Mouse (Mus musculus): Measurements from ENCODE around the gene Psmb8. TPM values are rescaled to one million over a fixed set of nuclear protein-coding genes. Genes with fewer than 3 reads are reported as not detected.

Gene Psmb8
- polyA plus RNA-seq, 1 experiment from 2014 or later = 1.6 TPM

DNA sequence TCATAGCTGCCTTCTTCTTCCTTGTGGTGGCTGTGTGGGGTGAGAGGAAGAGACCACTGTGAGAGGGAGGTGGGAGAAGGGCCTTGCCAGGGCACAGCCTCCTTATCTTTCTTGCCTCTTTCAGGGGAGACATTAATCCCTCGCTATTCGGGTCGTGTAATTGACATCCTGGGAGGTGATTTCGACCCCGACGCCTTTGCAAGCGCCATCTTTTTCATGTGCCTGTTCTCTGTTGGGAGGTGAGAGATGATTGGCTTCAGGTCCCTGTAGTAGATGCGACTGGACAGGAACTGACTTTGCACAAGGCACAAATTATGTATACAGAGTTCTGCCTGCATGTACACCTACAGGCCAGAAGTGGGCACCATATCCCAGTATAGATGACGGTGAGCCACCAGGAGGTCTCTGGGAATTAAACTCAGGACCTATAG is 8.2 kb downstream of the Psmb8 start:
- 14% methylated on average over 9 of the region's 9 CpGs for WGBS

GRCm38 (mm10) chr17:34206731-34207130 is 9.2 kb downstream of the Psmb8 start:
- Histone ChIP-seq H3K4me1 (peaks cover 11% of the 10 kb centered on the region; the same call in 1 of the 2 replicates), H3K4me2 (no peak overlapping the region), H3K27me3 (peaks cover 74% of the 10 kb centered on the region), H3K9me3 (replicated peaks) (no peaks in the 10 kb centered on the region; the same call in 1 of the 2 replicates), H3K36me3 (ENCODE audit: poor library complexity, severe bottlenecking) (no peaks in the 10 kb centered on the region), H3K27ac (no peak overlapping the region), H3K9ac (no peak overlapping the region), H3K4me3 (no peak overlapping the region)
- no peak for ATAC-seq
- WGBS = 86% methylated on average over 5 of the region's 5 CpGs

More for the DNA sequence above, 8.2 kb downstream of the Psmb8 start:
- no peak overlapping the region for H3K4me2 ChIP-seq
- no peaks in the 10 kb centered on the region; the same call in 1 of the 2 replicates for H3K9me3 ChIP-seq (replicated peaks)
- peaks cover 70% of the 10 kb centered on the region for H3K27me3 ChIP-seq
- H3K4me3 ChIP-seq = 0 out of 2 replicates have a peak overlapping the region, but pooled peaks have one; percentile 65
- H3K27ac ChIP-seq = no peak overlapping the region
- no peaks in the 10 kb centered on the region for H3K36me3 ChIP-seq (ENCODE audit: poor library complexity, severe bottlenecking)
- peaks cover 11% of the 10 kb centered on the region; the same call in 1 of the 2 replicates for H3K4me1 ChIP-seq
- no peak for ATAC-seq
- no peak overlapping the region for H3K9ac ChIP-seq

GRCm38 (mm10) chr17:34207456-34207855 is 9.9 kb downstream of the Psmb8 start:
- H3K9ac ChIP-seq = no peak overlapping the region
- H3K4me1 ChIP-seq = peaks cover 11% of the 10 kb centered on the region; the same call in 1 of the 2 replicates
- no peak overlapping the region for H3K4me2 ChIP-seq
- H3K27ac ChIP-seq = no peak overlapping the region
- no peak for ATAC-seq
- peaks cover 80% of the 10 kb centered on the region for H3K27me3 ChIP-seq
- H3K9me3 ChIP-seq (replicated peaks) = no peaks in the 10 kb centered on the region; the same call in 1 of the 2 replicates
- 64% methylated on average over 3 of the region's 3 CpGs for WGBS
- H3K4me3 ChIP-seq = no peak overlapping the region
- no peaks in the 10 kb centered on the region for H3K36me3 ChIP-seq (ENCODE audit: poor library complexity, severe bottlenecking)

GRCm38 (mm10) chr17:34207866-34208265 is 10.3 kb downstream of the Psmb8 start:
- 95% methylated on average over 9 of the region's 9 CpGs for whole genome bisulfite sequencing
- no peak for ATAC-seq
- Histone ChIP-seq H3K27ac (no peak overlapping the region), H3K9me3 (replicated peaks) (no peaks in the 10 kb centered on the region; the same call in 1 of the 2 replicates), H3K36me3 (ENCODE audit: poor library complexity, severe bottlenecking) (no peaks in the 10 kb centered on the region), H3K9ac (no peak overlapping the region), H3K27me3 (peaks cover 81% of the 10 kb centered on the region), H3K4me3 (no peak overlapping the region), H3K4me2 (no peak overlapping the region), H3K4me1 (peaks cover 11% of the 10 kb centered on the region; the same call in 1 of the 2 replicates)

- H3K36me3 ChIP-seq (ENCODE audit: poor library complexity, severe bottlenecking) = no peaks in the 10 kb centered on the region
- no peak for ATAC-seq
- H3K9me3 ChIP-seq (replicated peaks) = no peaks in the 10 kb centered on the region; the same call in 1 of the 2 replicates
- WGBS = 28% methylated on average over 10 of the region's 10 CpGs
- H3K4me2 ChIP-seq = no peak overlapping the region
- H3K27me3 ChIP-seq = peaks cover 80% of the 10 kb centered on the region
- no peak overlapping the region for H3K9ac ChIP-seq
- H3K27ac ChIP-seq = no peak overlapping the region
- no peak overlapping the region for H3K4me3 ChIP-seq
- peaks cover 11% of the 10 kb centered on the region; the same call in 1 of the 2 replicates for H3K4me1 ChIP-seq
Measured at GRCm38 (mm10) chr17:34208421-34208820, 10.9 kb downstream of the Psmb8 start.

- Histone ChIP-seq H3K4me1 (peaks cover 13% of the 10 kb centered on the region; the same call in 1 of the 2 replicates), H3K4me3 (no peak overlapping the region), H3K9ac (no peak overlapping the region), H3K4me2 (no peak overlapping the region), H3K9me3 (replicated peaks) (no peaks in the 10 kb centered on the region; the same call in 1 of the 2 replicates), H3K27ac (no peak overlapping the region), H3K36me3 (ENCODE audit: poor library complexity, severe bottlenecking) (no peaks in the 10 kb centered on the region), H3K27me3 (peaks cover 83% of the 10 kb centered on the region)
- ATAC-seq = no peak
- WGBS = 33% methylated on average over 3 of the region's 3 CpGs
Measured at GRCm38 (mm10) chr17:34209680-34210079, 12.2 kb downstream of the Psmb8 start.

- ATAC-seq = no peak
- Histone ChIP-seq H3K9me3 (replicated peaks) (no peaks in the 10 kb centered on the region; the same call in 1 of the 2 replicates), H3K36me3 (ENCODE audit: poor library complexity, severe bottlenecking) (no peaks in the 10 kb centered on the region), H3K4me2 (no peak overlapping the region), H3K4me3 (no peak overlapping the region), H3K9ac (no peak overlapping the region), H3K27me3 (peaks cover 81% of the 10 kb centered on the region), H3K4me1 (0 out of 2 replicates have a peak, but pooled peaks cover 4% of the 10 kb centered on the region), H3K27ac (no peak overlapping the region)
- WGBS = 77% methylated on average over 3 of the region's 3 CpGs
Measured at GRCm38 (mm10) chr17:34210599-34210998, 13.1 kb downstream of the Psmb8 start.

DNA sequence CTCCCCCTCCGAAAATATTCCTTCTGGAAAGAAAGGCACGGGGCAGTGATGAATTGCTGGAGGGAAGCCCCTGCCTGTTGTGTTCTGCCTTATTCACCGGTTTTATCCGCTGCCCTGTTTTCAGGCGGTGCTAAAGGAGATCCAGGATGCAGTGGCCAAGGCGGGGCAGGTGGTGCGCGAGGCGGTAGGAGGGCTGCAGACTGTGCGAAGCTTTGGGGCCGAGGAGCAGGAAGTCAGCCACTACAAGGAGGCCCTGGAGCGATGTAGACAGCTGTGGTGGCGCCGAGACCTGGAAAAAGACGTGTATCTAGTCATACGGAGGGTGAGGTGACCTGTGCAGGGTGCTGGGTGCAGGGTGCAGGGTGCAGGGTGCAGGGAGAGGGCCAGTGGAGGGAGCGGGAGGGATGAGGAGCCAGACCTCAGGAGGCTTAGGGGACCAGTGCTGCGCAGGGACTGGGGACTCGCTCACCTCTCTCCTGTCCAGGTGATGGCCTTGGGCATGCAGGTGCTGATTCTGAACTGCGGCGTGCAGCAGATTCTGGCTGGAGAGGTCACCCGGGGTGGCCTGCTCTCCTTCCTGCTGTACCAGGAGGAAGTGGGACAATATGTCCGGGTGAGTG is 14.3 kb downstream of the Psmb8 start:
- H3K27me3 ChIP-seq = peaks cover 72% of the 10 kb centered on the region
- no peak overlapping the region; the same call in 1 of the 2 replicates for H3K4me2 ChIP-seq
- no peak overlapping the region for H3K27ac ChIP-seq
- 23% methylated on average over 23 of the region's 23 CpGs for WGBS
- no peak overlapping the region for H3K9ac ChIP-seq
- no peak overlapping the region for H3K4me3 ChIP-seq
- H3K4me1 ChIP-seq = 0 out of 2 replicates have a peak, but pooled peaks cover 3% of the 10 kb centered on the region
- H3K36me3 ChIP-seq (ENCODE audit: poor library complexity, severe bottlenecking) = no peaks in the 10 kb centered on the region
- no peak for ATAC-seq
- no peaks in the 10 kb centered on the region; the same call in 1 of the 2 replicates for H3K9me3 ChIP-seq (replicated peaks)

DNA sequence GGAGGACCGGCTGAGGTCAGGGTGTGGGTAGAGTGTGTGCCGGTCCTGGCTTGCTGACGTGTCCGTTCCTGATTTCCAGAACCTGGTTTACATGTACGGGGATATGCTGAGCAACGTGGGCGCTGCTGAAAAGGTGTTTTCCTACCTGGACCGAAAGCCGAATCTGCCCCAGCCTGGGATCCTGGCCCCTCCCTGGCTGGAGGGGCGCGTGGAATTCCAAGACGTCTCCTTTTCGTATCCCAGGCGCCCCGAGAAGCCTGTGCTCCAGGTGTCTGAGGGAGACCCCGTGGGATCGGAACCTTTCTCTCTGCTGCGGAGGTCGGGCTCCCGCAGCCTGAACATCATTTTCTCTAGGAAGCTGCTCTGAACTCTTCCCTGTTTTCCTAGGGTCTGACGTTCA is 16.4 kb downstream of the Psmb8 start:
- Histone ChIP-seq H3K4me2 (no peak overlapping the region), H3K27ac (no peak overlapping the region), H3K9ac (no peak overlapping the region), H3K4me1 (0 out of 2 replicates have a peak, but pooled peaks cover 3% of the 10 kb centered on the region), H3K27me3 (peaks cover 58% of the 10 kb centered on the region), H3K9me3 (replicated peaks) (no peaks in the 10 kb centered on the region; the same call in 1 of the 2 replicates), H3K36me3 (ENCODE audit: poor library complexity, severe bottlenecking) (no peaks in the 10 kb centered on the region), H3K4me3 (no peak overlapping the region)
- WGBS = 43% methylated on average over 21 of the region's 21 CpGs
- ATAC-seq = no peak

- Histone ChIP-seq H3K27me3 (peaks cover 55% of the 10 kb centered on the region), H3K4me2 (no peak overlapping the region), H3K9me3 (replicated peaks) (no peaks in the 10 kb centered on the region), H3K4me1 (0 out of 2 replicates have a peak, but pooled peaks cover 3% of the 10 kb centered on the region), H3K36me3 (ENCODE audit: poor library complexity, severe bottlenecking) (no peaks in the 10 kb centered on the region), H3K4me3 (no peak overlapping the region), H3K27ac (no peak overlapping the region), H3K9ac (no peak overlapping the region)
- WGBS = 88% methylated on average over 12 of the region's 12 CpGs
- no peak for ATAC-seq
Measured at GRCm38 (mm10) chr17:34215176-34215575, 17.7 kb downstream of the Psmb8 start.

- Histone ChIP-seq H3K4me1 (0 out of 2 replicates have a peak, but pooled peaks cover 3% of the 10 kb centered on the region), H3K27ac (no peak overlapping the region), H3K9me3 (replicated peaks) (no peaks in the 10 kb centered on the region), H3K4me3 (no peak overlapping the region), H3K36me3 (ENCODE audit: poor library complexity, severe bottlenecking) (no peaks in the 10 kb centered on the region), H3K9ac (no peak overlapping the region), H3K4me2 (no peak overlapping the region), H3K27me3 (peaks cover 33% of the 10 kb centered on the region)
- 87% methylated on average over 8 of the region's 8 CpGs for WGBS
- no peak for ATAC-seq
Measured at GRCm38 (mm10) chr17:34217216-34217928, 19.9 kb downstream of the Psmb8 start.

DNA sequence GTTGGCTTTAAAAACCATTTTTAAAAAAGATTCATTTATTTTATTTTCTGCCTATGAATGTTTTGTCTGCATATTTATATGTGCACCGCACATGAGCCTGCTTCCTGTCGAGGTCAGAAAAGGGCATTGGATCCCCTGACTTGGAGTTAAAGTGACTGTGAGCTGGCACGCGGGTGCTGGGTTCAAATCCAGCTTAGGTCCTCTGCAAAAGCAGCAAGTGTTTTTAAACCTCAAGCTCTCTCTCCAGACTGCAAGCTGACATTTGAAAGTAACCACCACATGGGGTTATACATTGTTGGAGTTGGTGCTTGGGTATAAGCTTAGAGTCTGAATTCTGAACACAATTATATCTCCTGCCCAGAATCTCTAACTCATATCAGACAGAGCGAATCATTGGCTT is 20.5 kb downstream of the Psmb8 start:
- no peaks in the 10 kb centered on the region for H3K9me3 ChIP-seq (replicated peaks)
- no peak overlapping the region for H3K27ac ChIP-seq
- H3K9ac ChIP-seq = no peak overlapping the region
- peaks cover 27% of the 10 kb centered on the region for H3K27me3 ChIP-seq
- 86% methylated on average over 5 of the region's 5 CpGs for WGBS
- 0 out of 2 replicates have a peak, but pooled peaks cover 3% of the 10 kb centered on the region for H3K4me1 ChIP-seq
- ATAC-seq = no peak
- no peak overlapping the region for H3K4me2 ChIP-seq
- no peak overlapping the region for H3K4me3 ChIP-seq
- H3K36me3 ChIP-seq (ENCODE audit: poor library complexity, severe bottlenecking) = no peaks in the 10 kb centered on the region

Measured in forebrain, embryonic 13.5 days (tissue).